Mouse (Mus musculus) hematopoietic stem cell, adult 5-6 weeks (primary cell): ENCODE results near the gene Cacnb4. TPM values are rescaled to one million over a fixed set of nuclear protein-coding genes. Genes with fewer than 3 reads are reported as not detected.

Experiments used
- ATAC-seq, 2 experiments: fragments of 125-278 bp in 1 of 2; replicated peaks in 1 of 2; 2 replicates each; pipeline ENCODE4 v1.8.0; 2016 to 2017; ENCODE audit warnings: inconsistent platforms in 2 of 2, mild to moderate bottlenecking in 2 of 2, moderate number of reproducible peaks in 2 of 2, low read depth in 1 of 2, moderate TSS enrichment in 1 of 2; ENCODE audit not compliant: low FRiP score in 2 of 2, poor library complexity in 2 of 2, severe bottlenecking in 2 of 2, insufficient read depth in 1 of 2, low TSS enrichment in 1 of 2
- total RNA-seq: library from RNA; stranded (forward); fragments of 172-1452, 232-1000 nt; gene quantifications from 2 replicates; pipeline ENCODE4 v1.2.3, GENCODE M21; 2017

The Cacnb4 gene
- total RNA-seq, 1 experiment from 2014 or later, result not detected

GRCm38 (mm10) chr2:52619406-52619974 is 57.1 kb downstream of the Cacnb4 start:
- ATAC-seq, result 0 out of 4 replicates have a peak, but pooled peaks have one; percentile 30 to 44

- 0 out of 4 replicates have a peak, but pooled peaks of 1 of the 2 experiments have one; percentile 28 for ATAC-seq
These were observed 57.8 kb downstream of the Cacnb4 start for GRCm38 (mm10) chr2:52618804-52619203.

- no peak for ATAC-seq
These were observed 61.2 kb downstream of the Cacnb4 start for GRCm38 (mm10) chr2:52615429-52615828.

GRCm38 (mm10) chr2:52613888-52614287 is 62.7 kb downstream of the Cacnb4 start:
- ATAC-seq, result no peak

- no peak for ATAC-seq
These were observed 67.1 kb downstream of the Cacnb4 start for GRCm38 (mm10) chr2:52609486-52609885.

GRCm38 (mm10) chr2:52607857-52608485 is 68.7 kb downstream of the Cacnb4 start:
- no peak for ATAC-seq

- no peak for ATAC-seq
These were observed 70.3 kb downstream of the Cacnb4 start for GRCm38 (mm10) chr2:52606331-52606730.

GRCm38 (mm10) chr2:52605321-52605720 is 71.3 kb downstream of the Cacnb4 start:
- peak; percentile 51 to 56; a peak in 3 of 4 replicates for ATAC-seq

- ATAC-seq, result no peak
These were observed 72.0 kb downstream of the Cacnb4 start for GRCm38 (mm10) chr2:52604651-52605020.

GRCm38 (mm10) chr2:52603935-52604650 is 72.5 kb downstream of the Cacnb4 start:
- ATAC-seq, result no peak

GRCm38 (mm10) chr2:52603421-52603820 is 73.2 kb downstream of the Cacnb4 start:
- ATAC-seq, result peak; percentile 84 to 88

- ATAC-seq, result no peak
These were observed 73.7 kb downstream of the Cacnb4 start for GRCm38 (mm10) chr2:52602921-52603320.

- peak; percentile 23 to 33; a peak in 1 of 4 replicates for ATAC-seq
These were observed 74.4 kb downstream of the Cacnb4 start for GRCm38 (mm10) chr2:52602228-52602627.

- ATAC-seq, result no peak
These were observed 79.1 kb downstream of the Cacnb4 start for GRCm38 (mm10) chr2:52597511-52597910.

GRCm38 (mm10) chr2:52593814-52594213 is 82.8 kb downstream of the Cacnb4 start:
- no peak for ATAC-seq

- ATAC-seq, result no peak
These were observed 83.4 kb downstream of the Cacnb4 start for GRCm38 (mm10) chr2:52593260-52593659.

- peak; percentile 80 to 89 for ATAC-seq
These were observed 85.7 kb downstream of the Cacnb4 start for GRCm38 (mm10) chr2:52590970-52591347.

GRCm38 (mm10) chr2:52590340-52590969 is 86.2 kb downstream of the Cacnb4 start:
- peak in 1 of 2 experiments; percentile 19; a peak in 1 of 4 replicates for ATAC-seq
